Mouse (Mus musculus) cortical plate, adult 2 months (tissue): ENCODE results near the gene Tpm4.

Experiments
- CTCF ChIP-seq: fragments of 200-500 bp; IDR thresholded peaks from 2 replicates; pipeline ENCODE4 v1.5.1; 2011; ENCODE audit warnings: mild to moderate bottlenecking, control low read depth, low read length; ENCODE audit not compliant: insufficient read depth; ENCODE audit errors: extremely low read depth
- POLR2A ChIP-seq: fragments of 200-500 bp; IDR thresholded peaks from 2 replicates; pipeline ENCODE4 v1.6.1; 2011; ENCODE audit warnings: mild to moderate bottlenecking, low read length, control low read depth; ENCODE audit not compliant: insufficient read depth; ENCODE audit errors: extremely low read depth

DNA sequence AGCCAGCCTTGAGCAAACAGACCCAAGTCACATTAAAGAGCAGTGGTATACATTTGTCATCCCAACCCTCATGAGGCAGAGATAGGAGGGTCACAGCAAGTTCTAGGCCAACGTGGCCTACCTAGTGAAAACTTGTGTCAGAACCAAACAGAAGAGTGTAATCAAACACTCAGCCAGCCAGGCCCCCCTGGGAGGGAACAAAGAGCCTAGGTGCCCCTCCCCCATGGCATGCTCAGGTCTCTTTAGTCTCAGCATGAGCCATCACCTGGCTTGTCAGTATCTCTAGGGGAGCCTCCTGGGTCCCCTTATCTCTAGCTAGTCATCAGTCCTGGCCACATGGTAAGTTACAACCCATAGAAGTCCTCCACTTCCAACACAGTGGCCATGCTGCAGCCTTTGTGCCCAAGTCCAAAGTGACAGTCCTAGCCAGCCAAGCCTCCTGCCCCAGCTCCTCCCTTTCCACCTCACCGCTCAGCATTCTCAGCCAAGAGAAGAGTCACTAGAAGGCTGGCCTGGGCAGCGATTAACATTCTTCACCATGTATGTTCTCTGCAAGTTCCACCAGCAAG lies 35.0 kb downstream of the Tpm4 start:
- no peak for TF ChIP-seq CTCF
- no peak for TF ChIP-seq POLR2A
